Mouse (Mus musculus) brain, embryonic 14.5 days (tissue): ENCODE data around the gene Gm49333.

Experiments
- CTCF ChIP-seq: fragments of 200-500 bp; IDR thresholded peaks from 2 replicates; pipeline ENCODE4 v1.5.1; 2012; ENCODE audit warnings: inconsistent platforms, mild to moderate bottlenecking, moderate library complexity, borderline replicate concordance; ENCODE audit not compliant: insufficient read depth, insufficient read length; ENCODE audit errors: extremely low read depth
- POLR2A ChIP-seq: fragments of 200-500 bp; IDR thresholded peaks from 2 replicates; pipeline ENCODE4 v1.6.1; 2012; ENCODE audit warnings: mild to moderate bottlenecking, inconsistent platforms, borderline replicate concordance; ENCODE audit not compliant: poor library complexity, insufficient read depth, insufficient read length, severe bottlenecking; ENCODE audit errors: extremely low read depth

DNA sequence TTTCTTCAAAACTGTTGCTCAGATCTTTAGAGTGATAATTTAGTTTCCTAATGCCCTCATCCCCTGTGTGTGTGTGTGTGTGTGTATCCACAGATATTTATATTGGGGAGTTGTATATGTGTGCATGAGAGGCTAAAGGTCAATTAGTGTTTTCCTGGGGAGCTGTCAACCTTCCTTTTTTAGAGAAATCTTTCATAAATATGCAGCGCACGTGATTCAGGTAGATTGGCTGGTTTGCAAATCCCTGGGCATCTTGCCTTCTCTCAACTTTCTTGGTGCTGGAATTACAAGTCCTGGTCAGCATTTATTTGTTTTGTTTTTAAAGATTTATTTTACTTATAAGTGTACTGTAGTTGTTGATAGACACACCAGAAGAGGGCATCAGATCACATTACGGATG is 58.9 kb downstream of the Gm49333 start:
- no peak for TF ChIP-seq POLR2A
- TF ChIP-seq CTCF: no peak
